In genomic region chr4:151372855-151373566, GRCm38 (mm10) we compare ENCODE assay signal across 28 mouse cellular contexts.
DNase-seq lines count a peak whose midpoint lies in the region; ATAC-seq and TF ChIP-seq lines count a peak whose summit lies in the region.
"Had no signal": no experiment of that assay in that cellular context is flagged by ENCODE, and none has a peak within 500 bp of the region (broad histone marks: within the 10 kb centered on the region; RNA-seq: fewer than 3 reads in every experiment).

No protein-coding gene starts in this region.

- peaks cover 7% of the 10 kb centered on the region for H3K27me3 ChIP-seq in lung, embryonic 15.5 days
- no peaks in the 10 kb centered on the region for H3K27me3 ChIP-seq in liver, embryonic 11.5 days (replicated peaks; ENCODE audit: control insufficient read depth, insufficient read depth, low read length)
- H3K27me3 ChIP-seq in liver, embryonic 12.5 days (replicated peaks) = no peaks in the 10 kb centered on the region
- H3K27me3 ChIP-seq in stomach, postnatal 0 days (ENCODE audit: control insufficient read depth, insufficient read depth, low read length) = no peaks in the 10 kb centered on the region
- H3K27me3 ChIP-seq: embryonic facial prominence, embryonic 13.5 days; forebrain, embryonic 15.5 days; heart, embryonic 13.5 days; hindbrain, embryonic 12.5 days had no signal

- no peak for TF ChIP-seq CTCF in lung, adult 2 months (IDR thresholded peaks at IDR 0.05; ENCODE audit: insufficient read depth, low read length)
- TF ChIP-seq CTCF in stomach, postnatal 0 days (IDR thresholded peaks at IDR 0.05; ENCODE audit: low read depth) = no peak

- 34% methylated on average over 12 of the region's 12 CpGs for WGBS in lung, embryonic 15.5 days
- WGBS in lung, adult 2 months = 51% methylated on average over 12 of the region's 12 CpGs
- WGBS in liver, embryonic 11.5 days = 65% methylated on average over 12 of the region's 12 CpGs
- 69% methylated on average over 11 of the region's 12 CpGs for WGBS in liver, embryonic 12.5 days (ENCODE audit: insufficient replicate concordance)
- WGBS in stomach, postnatal 0 days = 56% methylated on average over 12 of the region's 12 CpGs

- no peak overlapping the region for H3K4me2 ChIP-seq in lung, embryonic 15.5 days
- no peak overlapping the region for H3K4me2 ChIP-seq in liver, embryonic 11.5 days
- no peak overlapping the region for H3K4me2 ChIP-seq in liver, embryonic 12.5 days
- H3K4me2 ChIP-seq in stomach, postnatal 0 days (replicated peaks; ENCODE audit: low read depth) = no peak overlapping the region
- H3K4me2 ChIP-seq: embryonic facial prominence, embryonic 13.5 days; forebrain, embryonic 12.5 days; forebrain, embryonic 15.5 days; heart, embryonic 13.5 days; hindbrain, embryonic 12.5 days had no signal

- no peak overlapping the region for H3K27ac ChIP-seq in lung, embryonic 15.5 days
- H3K27ac ChIP-seq in liver, embryonic 11.5 days (ENCODE audit: low read depth, low read length) = 0 out of 2 replicates have a peak overlapping the region, but pooled peaks have one; percentile 39
- H3K27ac ChIP-seq in liver, embryonic 12.5 days = no peak overlapping the region
- H3K27ac ChIP-seq in stomach, postnatal 0 days (replicated peaks) = no peak overlapping the region
- H3K27ac ChIP-seq: embryonic facial prominence, embryonic 10.5 days; embryonic facial prominence, embryonic 13.5 days; forebrain, embryonic 12.5 days; forebrain, embryonic 15.5 days; heart, adult 2 months; heart, embryonic 10.5 days; heart, embryonic 13.5 days; hindbrain, embryonic 12.5 days had no signal

- no peak for DNase-seq in lung, adult 2 months
- no peak for DNase-seq in liver, embryonic 11.5 days (ENCODE audit: low spot score)
- DNase-seq in lung, postnatal 10 days = peak; percentile 62
- DNase-seq in urinary bladder, adult 2 months (ENCODE audit: low spot score) = no peak
- DNase-seq in stomach, postnatal 0 days (ENCODE audit: low spot score) = no peak
- no peak for DNase-seq in frontal cortex, postnatal 10 days (ENCODE audit: low spot score in 2 of 2)
- DNase-seq: adrenal gland, adult 2 months; adrenal gland, postnatal 14 days; cerebellum, adult 11-12 months; cerebellum, adult 8-10 months; cerebellum, postnatal 10 days; cerebellum, postnatal 36 days; embryo, embryonic 11 days; gastrocnemius, postnatal 10 days; gastrocnemius, postnatal 36 days; heart, adult 2 months; heart, postnatal 14 days had no signal

- peak; percentile 66; the same call in 1 of the 2 replicates for ATAC-seq in lung, embryonic 15.5 days (ENCODE audit: borderline replicate concordance, extremely low read depth, low FRiP score, low TSS enrichment)
- ATAC-seq in liver, embryonic 11.5 days (replicated peaks; ENCODE audit: low FRiP score) = peak; percentile 55; the same call in 1 of the 2 replicates
- peak; percentile 75 for ATAC-seq in liver, embryonic 12.5 days
- ATAC-seq in stomach, postnatal 0 days (ENCODE audit: low FRiP score, low TSS enrichment) = no peak
- ATAC-seq: CD4-positive, CD25-positive, alpha-beta regulatory T cell, adult 4 months; forebrain, embryonic 15.5 days had no signal

- TF ChIP-seq EP300 in stomach, postnatal 0 days (optimal IDR thresholded peaks at IDR 0.05) = no peak

- no peak overlapping the region for H3K4me3 ChIP-seq in lung, embryonic 15.5 days
- no peak overlapping the region for H3K4me3 ChIP-seq in lung, adult 2 months (replicated peaks; ENCODE audit: extremely low read depth, low read depth, low read length)
- H3K4me3 ChIP-seq in liver, embryonic 11.5 days (ENCODE audit: low read depth, low read length) = no peak overlapping the region
- H3K4me3 ChIP-seq in liver, embryonic 12.5 days = no peak overlapping the region
- no peak overlapping the region for H3K4me3 ChIP-seq in stomach, postnatal 0 days (ENCODE audit: low read depth, low read length)
- H3K4me3 ChIP-seq: embryonic facial prominence, embryonic 10.5 days; embryonic facial prominence, embryonic 13.5 days; erythroblast, embryonic 14.5 days; forebrain, embryonic 12.5 days; forebrain, embryonic 15.5 days; heart, adult 2 months; heart, embryonic 10.5 days; heart, embryonic 13.5 days; hindbrain, embryonic 12.5 days had no signal

- no peaks in the 10 kb centered on the region for H3K9me3 ChIP-seq in lung, embryonic 15.5 days
- H3K9me3 ChIP-seq in liver, embryonic 11.5 days (ENCODE audit: control insufficient read depth, low read length) = no peaks in the 10 kb centered on the region
- H3K9me3 ChIP-seq in liver, embryonic 12.5 days (replicated peaks) = no peaks in the 10 kb centered on the region
- H3K9me3 ChIP-seq in stomach, postnatal 0 days (ENCODE audit: control insufficient read depth, low read length) = no peaks in the 10 kb centered on the region
- H3K9me3 ChIP-seq: embryonic facial prominence, embryonic 10.5 days; embryonic facial prominence, embryonic 13.5 days; forebrain, embryonic 12.5 days; forebrain, embryonic 15.5 days; heart, embryonic 10.5 days; heart, embryonic 13.5 days; hindbrain, embryonic 12.5 days had no signal

- no peaks in the 10 kb centered on the region for H3K36me3 ChIP-seq in lung, embryonic 15.5 days
- H3K36me3 ChIP-seq in liver, embryonic 11.5 days (ENCODE audit: control insufficient read depth, insufficient read depth, low read length) = no peaks in the 10 kb centered on the region
- H3K36me3 ChIP-seq in liver, embryonic 12.5 days = no peaks in the 10 kb centered on the region
- no peaks in the 10 kb centered on the region for H3K36me3 ChIP-seq in stomach, postnatal 0 days (ENCODE audit: control insufficient read depth, insufficient read depth, low read length)
- H3K36me3 ChIP-seq: embryonic facial prominence, embryonic 10.5 days; embryonic facial prominence, embryonic 13.5 days; forebrain, embryonic 12.5 days; forebrain, embryonic 15.5 days; heart, embryonic 10.5 days; heart, embryonic 13.5 days; hindbrain, embryonic 12.5 days had no signal

- peaks cover 4% of the 10 kb centered on the region; the same call in 1 of the 2 replicates for H3K4me1 ChIP-seq in lung, embryonic 15.5 days
- no peaks in the 10 kb centered on the region for H3K4me1 ChIP-seq in lung, adult 2 months (ENCODE audit: control insufficient read depth, insufficient read depth, low read length)
- H3K4me1 ChIP-seq in liver, embryonic 11.5 days (replicated peaks; ENCODE audit: control insufficient read depth, insufficient read depth, low read length) = no peaks in the 10 kb centered on the region
- no peaks in the 10 kb centered on the region for H3K4me1 ChIP-seq in liver, embryonic 12.5 days
- no peaks in the 10 kb centered on the region for H3K4me1 ChIP-seq in stomach, postnatal 0 days (replicated peaks; ENCODE audit: control insufficient read depth, insufficient read depth)
- H3K4me1 ChIP-seq: heart, embryonic 10.5 days; heart, embryonic 13.5 days had no signal

- TF ChIP-seq POLR2A in lung, adult 2 months (IDR thresholded peaks at IDR 0.05; ENCODE audit: borderline replicate concordance, extremely low read depth, low read depth, low read length) = no peak

- no peak overlapping the region for H3K9ac ChIP-seq in lung, embryonic 15.5 days
- no peak overlapping the region for H3K9ac ChIP-seq in liver, embryonic 11.5 days (ENCODE audit: low read depth, low read length)
- H3K9ac ChIP-seq in liver, embryonic 12.5 days = no peak overlapping the region
- no peak overlapping the region for H3K9ac ChIP-seq in stomach, postnatal 0 days (ENCODE audit: low read length)
- H3K9ac ChIP-seq: embryonic facial prominence, embryonic 13.5 days; forebrain, embryonic 12.5 days; forebrain, embryonic 15.5 days; heart, embryonic 13.5 days; hindbrain, embryonic 12.5 days had no signal
